Mouse (Mus musculus): Measurements from ENCODE around the gene Gm10188. TPM values are rescaled to one million over a fixed set of nuclear protein-coding genes. Genes with fewer than 3 reads are reported as not detected.

Gene Gm10188
- total and polyA plus RNA-seq, 3 experiments: not detected

DNA sequence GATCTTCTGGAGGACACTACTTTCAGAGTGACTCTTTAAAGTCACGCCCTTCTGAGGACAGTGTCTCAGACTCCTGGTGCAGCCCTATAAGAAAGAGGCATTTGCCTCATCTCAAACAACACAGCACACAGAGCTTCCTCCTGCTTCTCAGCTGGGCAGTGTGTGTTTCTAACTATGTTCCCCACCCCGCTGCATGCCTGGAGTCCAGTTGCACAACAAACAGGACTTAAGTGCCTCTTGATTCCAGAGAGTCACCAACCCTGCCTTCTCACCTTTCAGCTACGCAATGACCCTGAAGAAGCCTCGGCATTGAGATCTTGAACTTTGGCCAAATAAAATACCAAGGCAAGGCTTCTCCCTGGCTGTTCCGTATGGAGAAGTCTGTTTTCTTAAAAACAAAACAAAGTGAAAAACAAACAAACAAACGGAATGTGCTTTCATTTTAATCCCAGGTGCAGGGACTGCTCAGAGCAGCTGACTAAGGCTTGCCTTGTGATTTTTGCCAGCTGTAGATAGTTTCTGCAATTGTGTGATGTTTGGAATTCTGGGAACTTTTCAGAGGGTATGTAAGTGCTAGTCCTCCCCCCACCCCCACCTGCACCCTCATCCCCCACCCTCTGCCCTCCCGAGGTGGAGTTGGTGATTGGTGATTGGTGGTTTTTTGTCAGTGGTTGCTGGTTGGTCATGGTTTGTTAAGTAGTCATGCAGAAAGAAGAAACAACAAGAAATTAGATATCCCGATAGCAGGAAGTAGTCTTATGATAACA, 37.4 kb upstream of the Gm10188 start:
- TF ChIP-seq POLR2A (IDR thresholded peaks at IDR 0.05; ENCODE audit: insufficient read depth, low read depth, low read length) (no peak), EP300 (IDR thresholded peaks at IDR 0.05; ENCODE audit: insufficient read depth, low read depth, low read length) (no peak), CTCF (IDR thresholded peaks at IDR 0.05) (no peak)
- H3K36me3 ChIP-seq (ENCODE audit: control insufficient read depth, insufficient read depth, low read length): no peaks in the 10 kb centered on the region
- 29% methylated on average over 8 of the region's 8 CpGs for WGBS
- no peak overlapping the region for H3K27ac ChIP-seq
- no peak overlapping the region for H3K9ac ChIP-seq (ENCODE audit: low read depth, low read length)
- no peaks in the 10 kb centered on the region for H3K27me3 ChIP-seq (ENCODE audit: control insufficient read depth, insufficient read depth, low read length)
- intact Hi-C loops (cut with DNase I): no loop called here
- DNase-seq: no peak
- H3K79me2 ChIP-seq (replicated peaks; ENCODE audit: control insufficient read depth, insufficient read depth, low read length): no peaks in the 10 kb centered on the region
- H3K4me1 ChIP-seq (ENCODE audit: control insufficient read depth, insufficient read depth, low read length): no peaks in the 10 kb centered on the region
- H3K4me3 ChIP-seq: no peak overlapping the region

DNA sequence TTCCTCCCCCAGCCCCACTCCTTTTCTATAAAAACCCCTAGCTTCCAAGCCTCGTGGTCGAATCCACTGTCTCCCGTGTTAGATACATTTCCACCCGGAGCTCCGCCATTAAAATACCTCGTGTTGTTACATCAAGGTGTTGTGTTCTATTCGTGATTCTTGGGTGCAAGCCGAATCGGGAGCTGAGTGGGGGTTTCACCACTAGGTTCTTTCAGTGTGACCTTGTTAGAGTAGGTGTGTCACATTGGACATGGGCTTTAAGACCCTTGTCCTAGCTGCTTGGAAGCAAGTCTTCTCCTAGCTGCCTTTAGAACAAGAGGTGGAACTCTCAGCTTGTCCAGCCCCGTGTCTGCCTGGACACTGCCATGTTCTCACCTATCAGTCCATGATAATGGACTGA, 36.4 kb upstream of the Gm10188 start:
- H3K27ac ChIP-seq: no peak overlapping the region
- TF ChIP-seq CTCF (IDR thresholded peaks at IDR 0.05): no peak
- TF ChIP-seq EP300 (IDR thresholded peaks at IDR 0.05; ENCODE audit: insufficient read depth, low read depth, low read length): no peak
- TF ChIP-seq POLR2A (IDR thresholded peaks at IDR 0.05; ENCODE audit: insufficient read depth, low read depth, low read length): no peak
- intact Hi-C loops (cut with DNase I): no loop called here
- H3K9ac ChIP-seq (ENCODE audit: low read depth, low read length): no peak overlapping the region
- H3K79me2 ChIP-seq (replicated peaks; ENCODE audit: control insufficient read depth, insufficient read depth, low read length): no peaks in the 10 kb centered on the region
- no peaks in the 10 kb centered on the region for H3K27me3 ChIP-seq (ENCODE audit: control insufficient read depth, insufficient read depth, low read length)
- H3K36me3 ChIP-seq (ENCODE audit: control insufficient read depth, insufficient read depth, low read length): no peaks in the 10 kb centered on the region
- no peaks in the 10 kb centered on the region for H3K4me1 ChIP-seq (ENCODE audit: control insufficient read depth, insufficient read depth, low read length)
- no peak overlapping the region for H3K4me3 ChIP-seq
- WGBS: 86% methylated on average over 10 of the region's 10 CpGs
- DNase-seq: no peak

DNA sequence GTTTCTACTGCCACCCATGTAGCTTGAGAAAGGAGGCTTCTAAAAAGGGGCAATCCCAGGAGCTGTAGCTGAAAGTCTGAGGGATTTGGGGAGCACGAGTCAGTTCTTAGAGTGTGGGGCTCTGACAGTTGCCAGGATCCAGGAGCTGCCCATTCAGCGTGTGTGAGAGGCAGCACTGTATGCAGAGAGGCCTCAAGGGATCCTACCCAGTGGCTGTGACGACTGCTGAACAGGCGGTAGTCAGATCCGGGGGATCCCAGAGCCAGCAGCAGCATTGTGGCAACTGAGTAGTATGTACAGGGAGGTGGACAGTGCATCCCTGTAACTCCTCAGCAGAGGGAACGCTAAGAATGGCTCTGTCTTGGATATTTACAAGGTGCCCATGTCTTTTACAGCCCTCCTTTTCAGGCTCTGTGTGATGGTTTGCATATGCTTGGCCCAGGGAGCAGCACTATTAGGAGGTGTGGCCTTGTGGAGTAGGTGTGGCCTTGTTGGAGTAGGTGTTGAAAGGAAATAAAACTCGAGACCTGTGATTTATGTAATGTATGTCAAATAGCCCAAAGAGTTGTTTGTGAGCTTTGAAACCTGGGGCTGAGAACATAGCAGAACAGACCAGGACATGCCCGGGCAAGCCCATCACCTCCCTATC, 35.8 kb upstream of the Gm10188 start:
- TF ChIP-seq EP300 (IDR thresholded peaks at IDR 0.05; ENCODE audit: insufficient read depth, low read depth, low read length) (no peak), CTCF (IDR thresholded peaks at IDR 0.05) (no peak), POLR2A (IDR thresholded peaks at IDR 0.05; ENCODE audit: insufficient read depth, low read depth, low read length) (no peak)
- Histone ChIP-seq H3K36me3 (ENCODE audit: control insufficient read depth, insufficient read depth, low read length) (no peaks in the 10 kb centered on the region), H3K9ac (ENCODE audit: low read depth, low read length) (no peak overlapping the region), H3K4me3 (no peak overlapping the region), H3K79me2 (replicated peaks; ENCODE audit: control insufficient read depth, insufficient read depth, low read length) (no peaks in the 10 kb centered on the region), H3K27me3 (ENCODE audit: control insufficient read depth, insufficient read depth, low read length) (no peaks in the 10 kb centered on the region), H3K4me1 (ENCODE audit: control insufficient read depth, insufficient read depth, low read length) (no peaks in the 10 kb centered on the region), H3K27ac (no peak overlapping the region)
- intact Hi-C loops (cut with DNase I): no loop called here
- 77% methylated on average over 8 of the region's 8 CpGs for WGBS
- DNase-seq: no peak

DNA sequence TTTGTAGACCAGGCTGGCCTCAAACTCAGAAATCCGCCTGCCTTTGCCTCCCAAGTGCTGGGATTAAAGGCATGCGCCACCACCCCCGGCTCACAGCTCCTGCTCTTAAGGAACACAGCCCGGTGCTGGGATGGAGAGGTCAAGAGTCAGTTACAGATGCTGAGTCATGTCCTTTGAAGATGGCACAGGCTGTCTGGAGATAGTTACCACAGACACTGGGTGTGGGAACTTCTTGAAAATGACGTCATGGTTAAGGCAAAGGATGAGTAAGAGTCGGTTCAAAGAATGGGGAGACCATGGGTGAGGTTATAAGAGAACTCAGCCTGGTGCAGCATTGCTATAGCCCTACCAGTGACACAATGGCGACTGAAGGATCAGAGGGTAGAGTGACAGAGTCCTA, 35.0 kb upstream of the Gm10188 start:
- intact Hi-C loops (cut with DNase I): no loop called here
- no peaks in the 10 kb centered on the region for H3K79me2 ChIP-seq (replicated peaks; ENCODE audit: control insufficient read depth, insufficient read depth, low read length)
- no peaks in the 10 kb centered on the region for H3K4me1 ChIP-seq (ENCODE audit: control insufficient read depth, insufficient read depth, low read length)
- H3K9ac ChIP-seq (ENCODE audit: low read depth, low read length): no peak overlapping the region
- H3K36me3 ChIP-seq (ENCODE audit: control insufficient read depth, insufficient read depth, low read length): no peaks in the 10 kb centered on the region
- H3K27me3 ChIP-seq (ENCODE audit: control insufficient read depth, insufficient read depth, low read length): no peaks in the 10 kb centered on the region
- no peak for DNase-seq
- H3K27ac ChIP-seq: no peak overlapping the region
- WGBS: 62% methylated on average over 7 of the region's 7 CpGs
- no peak overlapping the region for H3K4me3 ChIP-seq
- no peak for TF ChIP-seq EP300 (IDR thresholded peaks at IDR 0.05; ENCODE audit: insufficient read depth, low read depth, low read length)

DNA sequence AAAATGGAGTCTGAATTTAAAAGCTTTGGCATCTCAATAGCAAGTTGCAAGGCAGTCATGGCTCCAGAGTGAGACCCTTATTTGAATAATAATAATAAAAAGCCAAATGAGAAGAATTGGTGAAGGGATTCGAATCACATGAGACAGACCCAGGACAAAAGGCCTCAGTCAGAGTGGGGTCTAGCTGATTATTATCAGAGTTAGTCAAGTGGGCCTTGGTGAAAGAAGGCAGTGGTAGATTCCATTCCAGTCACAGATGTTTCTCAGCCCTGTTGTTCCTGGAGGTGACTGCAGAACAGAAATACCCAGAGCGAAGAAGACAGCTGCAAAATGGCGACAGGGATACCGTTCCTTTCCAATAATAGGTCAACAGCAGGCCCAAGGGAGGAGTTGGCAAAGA, 34.1 kb upstream of the Gm10188 start:
- WGBS: 85% methylated on average over 4 of the region's 4 CpGs
- no peaks in the 10 kb centered on the region for H3K36me3 ChIP-seq (ENCODE audit: control insufficient read depth, insufficient read depth, low read length)
- H3K9ac ChIP-seq (ENCODE audit: low read depth, low read length): no peak overlapping the region
- no peak for DNase-seq
- no peaks in the 10 kb centered on the region for H3K79me2 ChIP-seq (replicated peaks; ENCODE audit: control insufficient read depth, insufficient read depth, low read length)
- TF ChIP-seq CTCF (IDR thresholded peaks at IDR 0.05) (no peak), POLR2A (IDR thresholded peaks at IDR 0.05; ENCODE audit: insufficient read depth, low read depth, low read length) (no peak), EP300 (IDR thresholded peaks at IDR 0.05; ENCODE audit: insufficient read depth, low read depth, low read length) (no peak)
- no peaks in the 10 kb centered on the region for H3K27me3 ChIP-seq (ENCODE audit: control insufficient read depth, insufficient read depth, low read length)
- H3K27ac ChIP-seq: no peak overlapping the region
- H3K4me3 ChIP-seq: no peak overlapping the region
- intact Hi-C loops (cut with DNase I): no loop called here
- no peaks in the 10 kb centered on the region for H3K4me1 ChIP-seq (ENCODE audit: control insufficient read depth, insufficient read depth, low read length)

DNA sequence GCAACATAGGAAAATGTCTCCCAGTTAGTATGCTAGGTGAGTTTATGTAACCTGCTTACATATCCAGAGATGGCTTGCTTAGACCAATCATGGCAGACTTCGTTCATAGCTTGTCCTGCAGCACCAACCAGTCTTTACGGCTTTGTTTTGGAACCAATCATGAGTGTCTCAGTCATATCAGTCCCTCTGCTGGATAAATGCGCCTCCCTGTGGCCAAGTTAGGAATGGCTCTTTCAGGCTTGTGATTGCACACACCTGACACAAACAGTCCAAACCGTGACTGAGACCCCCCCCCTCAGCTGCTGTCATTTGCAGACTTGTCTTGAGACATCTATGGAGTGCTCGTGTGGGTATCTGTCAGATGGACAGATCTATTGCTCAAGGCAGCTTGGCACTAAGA, 31.5 kb upstream of the Gm10188 start:
- no peak for DNase-seq
- intact Hi-C loops (cut with DNase I): no loop called here
- Histone ChIP-seq H3K4me3 (no peak overlapping the region), H3K27ac (no peak overlapping the region), H3K27me3 (ENCODE audit: control insufficient read depth, insufficient read depth, low read length) (no peaks in the 10 kb centered on the region), H3K4me1 (ENCODE audit: control insufficient read depth, insufficient read depth, low read length) (no peaks in the 10 kb centered on the region), H3K9ac (ENCODE audit: low read depth, low read length) (no peak overlapping the region), H3K79me2 (replicated peaks; ENCODE audit: control insufficient read depth, insufficient read depth, low read length) (no peaks in the 10 kb centered on the region), H3K36me3 (ENCODE audit: control insufficient read depth, insufficient read depth, low read length) (no peaks in the 10 kb centered on the region)
- TF ChIP-seq EP300 (IDR thresholded peaks at IDR 0.05; ENCODE audit: insufficient read depth, low read depth, low read length) (no peak), CTCF (IDR thresholded peaks at IDR 0.05) (peak; percentile 23; the same call in 1 of the 2 replicates), POLR2A (IDR thresholded peaks at IDR 0.05; ENCODE audit: insufficient read depth, low read depth, low read length) (no peak)
- WGBS: 68% methylated on average over 5 of the region's 5 CpGs

All from heart, adult 2 months (tissue).